Mouse (Mus musculus): Measurements from ENCODE around the gene Snx29. TPM values are rescaled to one million over a fixed set of nuclear protein-coding genes. Genes with fewer than 3 reads are reported as not detected.
"Not testable (repeated sequence)": the region's sequence is repeated elsewhere in the genome, so short reads cannot be mapped to it uniquely, and the experiment has no call there.

Gene Snx29
- polyA plus RNA-seq, 1 experiment from 2014 or later: 15.4 TPM

DNA sequence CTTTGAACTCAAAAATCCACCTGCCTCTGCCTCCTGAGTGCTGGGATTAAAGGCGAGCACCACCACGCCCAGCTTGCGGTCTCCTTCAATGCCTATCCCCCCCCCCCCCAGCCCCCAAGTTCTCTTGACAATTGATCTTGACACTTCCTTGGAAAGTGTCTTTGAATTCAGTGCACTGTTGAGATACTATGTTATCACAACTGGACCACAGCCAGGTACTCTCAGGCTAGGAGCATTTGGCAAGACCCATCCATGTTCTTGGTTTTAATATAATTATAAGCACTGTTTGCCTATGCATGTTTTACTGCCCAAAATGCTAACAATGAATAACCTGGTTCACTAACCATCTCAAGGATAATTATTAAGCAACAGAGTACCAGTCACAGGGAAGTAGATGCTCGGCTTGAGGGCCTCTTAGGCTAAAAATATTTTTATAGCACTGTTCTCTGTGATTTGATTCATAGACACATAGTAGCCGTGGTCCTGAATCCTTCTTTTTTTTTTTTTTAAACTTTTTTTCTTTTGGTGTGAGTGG lies 6.9 kb upstream of the Snx29 start:
- WGBS: 85% methylated on average over 5 of the region's 5 CpGs

DNA sequence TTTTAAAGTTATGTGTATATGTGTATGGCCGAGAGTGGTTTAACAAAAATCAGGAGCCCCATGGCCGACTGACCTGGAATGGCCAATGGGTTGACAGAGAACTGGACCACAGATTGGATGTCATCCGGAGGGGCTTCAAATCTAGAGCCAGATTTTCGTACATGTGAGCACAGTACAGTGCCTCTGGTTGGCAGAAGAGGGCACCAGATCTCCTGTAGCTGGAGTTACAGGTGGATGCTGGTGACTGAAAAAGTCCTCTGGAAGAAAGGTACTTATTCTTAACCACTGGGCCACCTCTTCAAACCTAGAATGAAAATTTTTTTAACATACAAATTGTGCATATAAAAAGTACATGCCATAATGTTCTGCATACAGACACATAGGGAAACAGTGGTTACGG lies 6.0 kb upstream of the Snx29 start:
- ATAC-seq (ENCODE audit: low FRiP score, low read depth): no peak
- Histone ChIP-seq H3K27ac (no peak overlapping the region), H3K4me3 (no peak overlapping the region)

More for the DNA sequence above, 6.9 kb upstream of the Snx29 start:
- peaks cover 10% of the 10 kb centered on the region for H3K4me1 ChIP-seq
- no peak overlapping the region for H3K4me2 ChIP-seq (replicated peaks)
- no peaks in the 10 kb centered on the region for H3K27me3 ChIP-seq
- no peaks in the 10 kb centered on the region for H3K9me3 ChIP-seq
- no peaks in the 10 kb centered on the region for H3K36me3 ChIP-seq
- H3K4me3 ChIP-seq: no peak overlapping the region
- no peak overlapping the region for H3K9ac ChIP-seq
- no peak overlapping the region for H3K27ac ChIP-seq
- ATAC-seq (ENCODE audit: low FRiP score, low read depth): no peak

DNA sequence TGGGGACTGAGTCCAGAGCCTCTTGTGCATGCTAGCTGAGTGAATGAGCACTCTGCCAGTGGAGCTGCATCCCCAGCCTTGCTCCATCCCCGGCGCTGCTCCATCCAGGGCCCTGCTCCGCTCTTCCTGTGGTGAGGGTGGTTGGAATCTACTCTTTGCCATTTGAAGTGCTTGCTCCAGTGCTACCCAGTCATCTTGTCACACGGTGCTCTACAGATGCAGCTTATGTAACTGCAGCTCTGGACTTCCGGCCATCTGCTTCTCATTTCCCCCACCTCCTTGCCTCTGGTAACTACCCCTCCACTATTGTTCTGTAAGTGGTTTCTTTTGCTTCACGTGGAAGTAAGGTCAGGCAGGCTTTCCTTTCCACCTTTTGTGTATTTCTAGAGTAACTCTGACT lies 5.4 kb upstream of the Snx29 start:
- no peaks in the 10 kb centered on the region for H3K9me3 ChIP-seq
- no peak overlapping the region for H3K9ac ChIP-seq
- H3K27me3 ChIP-seq: no peaks in the 10 kb centered on the region
- no peaks in the 10 kb centered on the region for H3K36me3 ChIP-seq
- H3K4me1 ChIP-seq: peaks cover 15% of the 10 kb centered on the region
- H3K4me2 ChIP-seq (replicated peaks): no peak overlapping the region
- H3K27ac ChIP-seq: peak overlapping the region; percentile 48; the same call in 1 of the 2 replicates
- no peak overlapping the region for H3K4me3 ChIP-seq
- WGBS: 30% methylated on average over 6 of the region's 6 CpGs
- ATAC-seq (ENCODE audit: low FRiP score, low read depth): no peak

More for the DNA sequence above, 6.0 kb upstream of the Snx29 start:
- peaks cover 10% of the 10 kb centered on the region for H3K4me1 ChIP-seq
- H3K9ac ChIP-seq: no peak overlapping the region
- 76% methylated on average over 5 of the region's 5 CpGs for WGBS
- no peaks in the 10 kb centered on the region for H3K36me3 ChIP-seq
- no peaks in the 10 kb centered on the region for H3K27me3 ChIP-seq
- no peak overlapping the region for H3K4me2 ChIP-seq (replicated peaks)
- no peaks in the 10 kb centered on the region for H3K9me3 ChIP-seq

DNA sequence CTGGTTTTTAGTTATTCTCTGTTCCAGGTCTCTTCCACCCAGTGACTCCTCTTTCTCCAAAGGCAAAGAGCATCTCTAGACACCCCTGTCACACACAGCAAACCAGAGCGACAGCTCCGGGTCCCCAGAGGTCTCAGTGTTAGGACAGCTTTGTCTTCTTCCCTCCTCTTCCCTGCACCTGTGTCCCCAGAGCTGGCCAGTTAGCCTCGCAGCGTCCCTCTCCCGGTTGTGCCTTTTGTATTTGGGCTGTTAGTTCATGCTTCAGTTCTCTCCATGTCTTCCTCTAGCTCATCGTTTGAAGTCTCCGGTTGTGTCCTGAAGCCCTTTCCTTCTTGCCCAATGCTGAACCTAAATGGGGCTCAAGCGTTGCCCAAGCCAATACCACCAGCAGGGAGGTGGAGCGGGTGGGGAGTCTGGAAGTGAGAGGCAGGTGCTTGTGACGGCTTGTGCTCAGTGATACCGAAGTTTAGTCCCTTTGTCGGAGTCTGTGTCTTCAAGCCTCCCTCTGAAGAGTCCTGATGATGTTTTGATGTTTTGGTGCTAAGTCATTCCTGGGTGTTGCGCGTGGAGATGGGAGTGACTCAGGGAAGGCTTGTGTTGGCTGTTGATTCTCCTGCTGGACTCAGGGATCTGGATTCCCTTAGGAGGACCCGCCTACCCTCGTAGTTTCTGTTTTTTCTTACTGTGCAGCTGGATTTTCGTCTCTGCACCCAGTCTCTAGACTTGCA lies 780 bp downstream of the Snx29 start:
- Histone ChIP-seq H3K4me1 (peaks cover 16% of the 10 kb centered on the region), H3K27me3 (no peaks in the 10 kb centered on the region), H3K4me2 (replicated peaks) (peak overlapping the region; percentile 98), H3K9me3 (no peaks in the 10 kb centered on the region), H3K36me3 (no peaks in the 10 kb centered on the region), H3K27ac (peak overlapping the region; percentile 72; the same call in 1 of the 2 replicates), H3K9ac (peak overlapping the region; percentile 90), H3K4me3 (peak overlapping the region; percentile 81)
- ATAC-seq (ENCODE audit: low FRiP score, low read depth): no peak
- 8% methylated on average over 17 of the region's 17 CpGs for WGBS

DNA sequence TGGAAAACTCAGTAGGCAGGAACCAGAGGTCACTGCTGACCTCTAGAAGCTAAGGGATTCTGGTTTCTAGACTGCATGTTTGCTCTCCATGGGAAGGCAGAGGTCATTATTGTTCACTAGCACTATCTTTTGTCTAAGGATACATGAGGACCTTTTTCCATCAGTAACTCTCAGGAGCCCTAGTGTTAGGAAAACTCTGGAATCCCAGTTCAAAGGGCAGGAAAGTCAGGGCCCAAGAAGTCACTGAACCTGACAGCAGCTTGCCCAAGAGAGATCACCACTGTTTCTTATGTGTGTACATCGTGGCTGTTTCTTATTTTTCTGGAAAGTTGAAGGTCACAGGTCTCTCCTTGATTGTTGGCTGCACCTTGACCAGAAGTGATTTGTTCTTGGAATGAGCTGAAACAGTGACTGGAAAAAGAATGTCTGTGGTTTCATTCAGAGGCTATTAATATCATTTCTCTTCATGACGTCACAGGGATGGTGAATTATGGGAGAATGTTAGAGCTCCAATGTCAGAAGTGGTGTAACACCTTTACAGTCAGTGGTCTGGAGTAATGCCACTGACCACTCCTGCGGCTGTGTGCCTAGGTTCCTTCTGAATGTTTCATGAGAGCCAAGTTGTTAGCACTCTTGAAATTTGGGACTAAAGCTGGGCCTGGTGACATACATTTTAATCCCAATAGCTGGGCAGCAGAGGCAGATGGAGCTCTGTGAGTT lies 7.5 kb downstream of the Snx29 start:
- no peak for ATAC-seq (ENCODE audit: low FRiP score, low read depth)

DNA sequence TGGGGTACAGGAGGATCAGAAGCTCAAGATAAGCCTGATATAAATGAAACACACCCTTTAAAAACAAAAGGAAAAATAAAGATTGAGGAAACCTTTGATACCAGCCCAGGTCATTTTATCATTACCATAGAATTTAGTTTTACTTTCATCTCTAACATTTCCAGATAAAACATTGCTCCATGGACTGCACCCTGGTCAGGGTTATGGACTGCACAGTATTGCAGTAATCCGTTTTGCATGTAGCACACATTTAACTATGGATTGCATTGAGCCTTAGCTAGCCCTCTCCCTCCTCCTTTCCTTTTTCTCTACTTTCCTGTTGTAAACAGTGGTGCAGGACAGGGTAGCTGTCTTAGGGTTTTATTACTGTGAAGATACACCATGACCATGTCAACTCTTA lies 8.3 kb downstream of the Snx29 start:
- H3K9me3 ChIP-seq: 0 out of 2 replicates have a peak, but pooled peaks cover 3% of the 10 kb centered on the region
- no peaks in the 10 kb centered on the region for H3K27me3 ChIP-seq
- 86% methylated on average over 1 of the region's 1 CpGs for WGBS
- H3K4me3 ChIP-seq: no peak overlapping the region
- H3K36me3 ChIP-seq: no peaks in the 10 kb centered on the region
- no peak overlapping the region for H3K4me2 ChIP-seq (replicated peaks)
- no peak for ATAC-seq (ENCODE audit: low FRiP score, low read depth)
- H3K4me1 ChIP-seq: no peaks in the 10 kb centered on the region
- no peak overlapping the region for H3K27ac ChIP-seq
- no peak overlapping the region for H3K9ac ChIP-seq

More for the DNA sequence above, 7.5 kb downstream of the Snx29 start:
- Histone ChIP-seq H3K4me3 (no peak overlapping the region), H3K27ac (no peak overlapping the region), H3K4me2 (replicated peaks) (no peak overlapping the region), H3K4me1 (no peaks in the 10 kb centered on the region), H3K9ac (no peak overlapping the region), H3K36me3 (no peaks in the 10 kb centered on the region), H3K9me3 (0 out of 2 replicates have a peak, but pooled peaks cover 3% of the 10 kb centered on the region), H3K27me3 (no peaks in the 10 kb centered on the region)
- 72% methylated on average over 3 of the region's 3 CpGs for WGBS

DNA sequence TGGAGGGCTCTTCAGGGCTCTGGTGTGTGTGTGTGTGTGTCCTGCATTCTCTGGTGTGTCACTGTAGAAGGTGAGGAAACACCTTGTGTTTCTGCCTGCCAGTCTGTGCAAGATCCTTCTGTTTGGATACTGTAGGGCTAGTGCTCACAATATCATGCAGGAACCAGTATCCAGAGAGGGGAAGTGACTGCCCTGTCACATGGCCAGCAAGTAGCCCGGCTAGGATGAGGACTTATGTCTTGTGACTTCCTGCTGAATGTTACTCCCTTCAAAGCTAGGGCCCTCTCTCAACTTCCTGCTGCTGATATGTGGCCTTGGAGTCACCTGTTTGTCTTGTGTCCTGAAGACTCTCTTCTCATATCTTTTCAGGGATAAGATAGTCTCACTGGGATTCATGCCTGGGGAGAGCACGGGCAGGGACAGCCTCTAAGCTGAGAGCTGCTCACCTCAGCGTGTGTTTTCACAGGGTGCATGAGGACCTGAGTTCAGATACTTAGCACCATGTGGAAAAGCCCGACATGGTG lies 20.6 kb downstream of the Snx29 start:
- Histone ChIP-seq H3K4me2 (replicated peaks) (no peak overlapping the region), H3K4me1 (no peaks in the 10 kb centered on the region), H3K27ac (no peak overlapping the region), H3K9me3 (no peaks in the 10 kb centered on the region), H3K9ac (no peak overlapping the region), H3K27me3 (no peaks in the 10 kb centered on the region), H3K36me3 (peaks cover 5% of the 10 kb centered on the region; the same call in 1 of the 2 replicates), H3K4me3 (no peak overlapping the region)
- no peak for ATAC-seq (ENCODE audit: low FRiP score, low read depth)
- 77% methylated on average over 4 of the region's 4 CpGs for WGBS

DNA sequence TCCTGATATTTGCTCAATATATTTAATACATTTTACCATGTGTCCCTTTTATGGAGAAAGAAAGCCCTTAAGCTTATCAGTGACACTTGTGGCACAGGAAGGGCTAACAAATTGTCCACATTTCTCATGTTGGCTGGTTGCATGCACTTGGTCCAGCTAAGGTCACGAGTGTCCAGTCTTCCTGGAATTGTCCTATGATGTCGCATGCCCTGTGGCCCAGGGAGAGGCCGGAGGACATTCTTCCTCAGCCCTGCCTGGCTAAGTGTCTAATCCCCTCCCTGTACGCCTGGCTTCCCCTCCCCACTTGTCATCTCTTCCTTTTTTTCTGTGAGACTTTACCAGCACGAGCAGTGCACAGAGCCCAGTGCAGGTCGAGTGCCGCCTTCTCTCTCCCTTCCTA lies 29.2 kb downstream of the Snx29 start:
- no peak overlapping the region for H3K4me3 ChIP-seq
- H3K9ac ChIP-seq: no peak overlapping the region
- H3K36me3 ChIP-seq: peaks cover 29% of the 10 kb centered on the region
- H3K9me3 ChIP-seq: no peaks in the 10 kb centered on the region
- no peaks in the 10 kb centered on the region for H3K27me3 ChIP-seq
- WGBS: 76% methylated on average over 7 of the region's 7 CpGs
- H3K4me2 ChIP-seq (replicated peaks): no peak overlapping the region
- ATAC-seq (ENCODE audit: low FRiP score, low read depth): no peak
- no peak overlapping the region for H3K27ac ChIP-seq
- no peaks in the 10 kb centered on the region for H3K4me1 ChIP-seq

DNA sequence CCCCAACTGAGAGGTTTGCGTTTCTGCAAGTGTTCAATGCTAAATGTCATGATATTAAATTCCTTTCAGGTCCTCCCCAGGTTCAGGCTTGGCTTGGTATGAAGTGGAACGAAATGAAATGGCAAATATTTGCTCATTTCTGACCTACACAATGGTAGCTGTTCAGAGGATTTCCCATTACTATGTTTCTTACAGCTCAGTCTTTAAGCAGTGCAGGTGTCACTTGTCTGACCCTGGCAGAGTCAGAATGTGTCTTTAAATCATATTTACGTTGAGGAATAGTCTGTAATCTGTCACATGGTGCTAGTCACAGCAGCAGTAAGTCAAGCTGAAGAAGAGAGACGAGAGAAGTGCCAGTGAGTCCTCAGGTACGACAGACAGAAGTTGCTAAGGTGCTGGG lies 36.5 kb downstream of the Snx29 start:
- H3K9me3 ChIP-seq: no peaks in the 10 kb centered on the region
- H3K27me3 ChIP-seq: no peaks in the 10 kb centered on the region
- ATAC-seq (ENCODE audit: low FRiP score, low read depth): no peak
- H3K4me1 ChIP-seq: no peaks in the 10 kb centered on the region
- no peak overlapping the region for H3K9ac ChIP-seq
- H3K4me2 ChIP-seq (replicated peaks): no peak overlapping the region
- 75% methylated on average over 5 of the region's 5 CpGs for WGBS
- no peak overlapping the region for H3K27ac ChIP-seq
- peaks cover 8% of the 10 kb centered on the region; the same call in 1 of the 2 replicates for H3K36me3 ChIP-seq
- no peak overlapping the region for H3K4me3 ChIP-seq

DNA sequence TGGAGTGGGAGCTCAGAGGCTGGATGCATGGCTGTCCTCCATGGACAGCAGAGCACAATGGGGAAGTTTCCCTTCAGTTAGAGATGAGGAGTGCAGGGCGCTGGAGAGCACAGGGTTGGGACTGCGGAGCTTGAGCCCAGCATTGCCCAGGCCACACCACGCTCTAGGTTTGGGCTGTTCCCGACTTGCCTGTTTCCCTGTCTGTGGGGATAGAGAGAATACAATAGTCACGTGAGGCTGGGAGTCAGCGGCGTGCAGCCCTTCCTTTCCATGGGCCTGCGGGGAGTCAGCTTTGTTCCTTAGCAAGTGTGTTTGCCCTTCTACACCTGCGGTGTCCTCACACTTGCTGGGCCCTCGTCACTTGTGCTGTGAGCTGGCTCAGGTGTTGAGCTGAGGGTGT lies 37.2 kb downstream of the Snx29 start:
- no peaks in the 10 kb centered on the region for H3K27me3 ChIP-seq

DNA sequence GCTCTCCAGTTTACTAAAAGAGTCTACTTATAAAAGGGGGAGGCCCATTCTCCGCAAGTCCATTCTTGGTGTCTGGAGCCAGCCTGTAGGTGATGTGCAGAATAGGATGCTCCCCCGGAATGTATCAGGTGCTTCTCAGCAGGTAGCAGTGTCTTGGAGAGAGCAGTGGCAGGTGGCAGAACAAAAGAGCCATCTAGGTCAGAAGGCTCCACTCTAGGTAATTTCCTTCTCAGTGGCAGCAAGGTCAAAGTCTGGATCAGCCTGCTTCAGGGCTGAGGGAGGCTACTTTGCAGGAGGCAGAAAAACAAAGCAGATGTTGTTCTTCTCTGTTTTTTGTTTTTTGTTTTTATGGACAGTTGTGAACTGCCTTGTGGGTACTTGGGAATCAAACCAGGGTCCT lies 37.9 kb downstream of the Snx29 start:
- 90% methylated on average over 2 of the region's 2 CpGs for WGBS
- not testable (repeated sequence) for H3K27ac ChIP-seq; ATAC-seq (ENCODE audit: low FRiP score, low read depth); H3K27me3 ChIP-seq; H3K9ac ChIP-seq; H3K4me1 ChIP-seq; H3K4me3 ChIP-seq; H3K36me3 ChIP-seq; H3K4me2 ChIP-seq (replicated peaks); H3K9me3 ChIP-seq

More for the DNA sequence above, 37.2 kb downstream of the Snx29 start:
- no peak for ATAC-seq (ENCODE audit: low FRiP score, low read depth)
- Histone ChIP-seq H3K36me3 (peaks cover under 1% of the 10 kb centered on the region; the same call in 1 of the 2 replicates), H3K4me1 (no peaks in the 10 kb centered on the region), H3K9me3 (no peaks in the 10 kb centered on the region), H3K4me2 (replicated peaks) (no peak overlapping the region), H3K9ac (no peak overlapping the region), H3K27ac (no peak overlapping the region), H3K4me3 (no peak overlapping the region)
- WGBS: 53% methylated on average over 10 of the region's 10 CpGs

DNA sequence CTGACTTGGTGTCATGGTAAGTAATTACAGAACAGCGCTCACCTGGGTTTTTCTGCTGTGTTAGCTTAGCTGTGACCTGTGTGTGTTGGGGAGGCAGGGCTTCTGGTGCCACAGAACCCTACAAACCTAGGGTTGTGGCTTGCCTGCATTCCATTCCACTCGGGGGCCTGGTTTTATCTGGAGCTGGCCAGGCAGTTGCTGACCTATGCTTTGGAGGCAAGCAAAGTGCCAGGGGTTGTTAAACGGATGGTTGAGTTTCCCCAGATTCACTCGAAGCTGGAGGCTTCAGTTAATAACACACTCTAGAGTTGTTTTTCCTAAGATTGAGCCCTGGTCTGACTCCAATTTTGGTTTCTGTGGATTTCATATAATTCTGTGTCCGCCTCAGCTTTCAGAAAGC lies 42.9 kb downstream of the Snx29 start:
- H3K9me3 ChIP-seq: no peaks in the 10 kb centered on the region
- 56% methylated on average over 5 of the region's 5 CpGs for WGBS
- H3K27me3 ChIP-seq: no peaks in the 10 kb centered on the region
- H3K4me2 ChIP-seq (replicated peaks): no peak overlapping the region
- H3K9ac ChIP-seq: no peak overlapping the region
- H3K36me3 ChIP-seq: peaks cover 7% of the 10 kb centered on the region; the same call in 1 of the 2 replicates
- no peak for ATAC-seq (ENCODE audit: low FRiP score, low read depth)
- peaks cover 13% of the 10 kb centered on the region; the same call in 1 of the 2 replicates for H3K4me1 ChIP-seq
- no peak overlapping the region for H3K4me3 ChIP-seq
- H3K27ac ChIP-seq: peak overlapping the region; percentile 33; the same call in 1 of the 2 replicates
